Mouse (Mus musculus): ENCODE data around the gene Prkx. TPM values are rescaled to one million over a fixed set of nuclear protein-coding genes. Genes with fewer than 3 reads are reported as not detected.

Gene Prkx
- polyA plus RNA-seq, 1 experiment from 2014 or later = 10.3 TPM

DNA sequence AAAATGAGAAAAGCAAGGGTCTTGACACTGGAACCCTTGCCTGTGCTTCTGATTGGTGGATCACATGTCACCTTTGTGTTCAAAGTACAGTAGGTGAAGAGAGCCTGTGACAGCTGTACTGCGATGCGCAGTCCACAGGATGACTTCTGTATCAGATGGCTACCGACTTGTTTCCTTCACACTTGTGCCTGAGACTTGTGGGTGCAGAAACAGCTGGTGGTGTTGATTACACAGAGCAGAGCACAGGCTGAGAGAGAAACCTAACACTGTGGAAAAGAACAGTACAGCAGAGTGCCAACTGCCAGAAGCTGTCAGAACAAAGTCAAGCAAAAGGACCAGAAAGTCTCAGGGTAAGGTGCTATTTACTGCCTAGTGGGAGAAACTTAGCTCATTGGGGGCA is 7.4 kb downstream of the Prkx start:
- Histone ChIP-seq H3K27me3 (replicated peaks) (no peaks in the 10 kb centered on the region), H3K9ac (no peak overlapping the region), H3K4me3 (no peak overlapping the region), H3K27ac (replicated peaks) (no peak overlapping the region), H3K9me3 (no peaks in the 10 kb centered on the region), H3K4me1 (no peaks in the 10 kb centered on the region), H3K4me2 (no peak overlapping the region), H3K36me3 (peaks cover 5% of the 10 kb centered on the region; the same call in 1 of the 2 replicates)
- 60% methylated on average over 3 of the region's 3 CpGs for WGBS
- no peak for ATAC-seq (ENCODE audit: extremely low read depth, insufficient number of reproducible peaks, low FRiP score, low TSS enrichment)

DNA sequence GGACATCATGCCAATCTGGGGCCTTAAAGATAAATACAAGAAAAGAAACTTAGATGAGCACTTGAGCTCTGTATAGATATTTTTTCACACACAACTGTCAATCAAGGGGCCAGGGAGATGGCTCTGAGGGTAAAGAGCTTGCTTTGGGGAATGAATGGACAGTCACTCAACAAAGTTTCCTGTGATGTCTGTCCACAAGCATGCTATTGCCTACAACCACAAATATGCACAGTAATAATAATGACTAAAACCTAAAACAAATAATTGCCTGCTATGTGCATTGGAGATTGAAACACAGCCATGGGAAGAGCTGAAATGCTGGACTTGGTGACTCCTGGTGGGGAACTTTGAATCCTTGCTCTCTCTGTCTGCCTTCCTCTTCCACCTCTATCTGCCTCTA is 9.7 kb downstream of the Prkx start:
- Histone ChIP-seq H3K4me2 (no peak overlapping the region), H3K4me1 (no peaks in the 10 kb centered on the region), H3K9me3 (no peaks in the 10 kb centered on the region), H3K9ac (no peak overlapping the region), H3K27me3 (replicated peaks) (no peaks in the 10 kb centered on the region), H3K27ac (replicated peaks) (no peak overlapping the region), H3K4me3 (no peak overlapping the region), H3K36me3 (peaks cover 10% of the 10 kb centered on the region)
- no peak for ATAC-seq (ENCODE audit: extremely low read depth, insufficient number of reproducible peaks, low FRiP score, low TSS enrichment)

DNA sequence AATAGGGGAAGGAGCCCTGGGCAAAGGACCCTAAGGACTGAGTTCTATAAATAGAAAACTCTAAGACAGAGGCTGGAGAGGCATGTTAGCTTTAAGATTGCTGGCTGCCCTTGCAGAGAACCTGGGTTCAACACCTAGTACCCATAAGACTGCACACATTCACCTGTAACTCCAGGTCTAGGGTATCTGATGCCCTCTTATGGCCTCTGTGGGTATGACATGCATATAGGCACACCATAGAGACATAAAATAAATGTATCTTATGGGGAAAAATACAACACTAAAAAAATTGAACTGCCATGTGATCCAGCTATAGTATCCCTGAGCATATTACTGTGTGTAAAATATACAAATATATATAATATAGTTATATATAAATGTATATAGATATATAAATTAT is 18.3 kb downstream of the Prkx start:
- Histone ChIP-seq H3K9ac (no peak overlapping the region), H3K4me1 (no peaks in the 10 kb centered on the region), H3K27ac (replicated peaks) (no peak overlapping the region), H3K27me3 (replicated peaks) (no peaks in the 10 kb centered on the region), H3K4me3 (no peak overlapping the region), H3K36me3 (peaks cover 21% of the 10 kb centered on the region), H3K4me2 (no peak overlapping the region), H3K9me3 (no peaks in the 10 kb centered on the region)
- no peak for ATAC-seq (ENCODE audit: extremely low read depth, insufficient number of reproducible peaks, low FRiP score, low TSS enrichment)

DNA sequence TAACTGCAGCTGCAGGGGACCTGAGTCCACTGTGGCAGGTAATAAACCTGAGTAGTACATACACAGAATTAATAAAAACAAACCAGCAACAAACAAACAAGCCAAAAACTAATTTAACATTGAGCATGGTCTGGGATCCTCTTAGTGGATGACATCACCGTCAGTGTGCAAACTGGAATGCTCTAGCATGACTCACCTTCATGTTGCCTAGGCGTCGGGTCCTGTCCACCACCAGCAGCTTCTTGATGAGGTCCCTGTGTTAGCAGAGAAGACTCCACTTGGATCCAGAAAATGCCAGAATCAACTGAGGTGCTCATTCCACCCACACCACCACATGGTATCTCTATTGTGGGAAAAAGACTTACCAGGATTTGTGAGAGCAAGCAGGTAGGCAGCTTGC is 30.9 kb downstream of the Prkx start:
- no peak overlapping the region for H3K4me3 ChIP-seq
- H3K27ac ChIP-seq (replicated peaks) = no peak overlapping the region
- H3K9me3 ChIP-seq = no peaks in the 10 kb centered on the region
- no peaks in the 10 kb centered on the region for H3K4me1 ChIP-seq
- no peak overlapping the region for H3K9ac ChIP-seq
- peaks cover 38% of the 10 kb centered on the region for H3K36me3 ChIP-seq
- H3K4me2 ChIP-seq = no peak overlapping the region
- no peaks in the 10 kb centered on the region for H3K27me3 ChIP-seq (replicated peaks)
- whole genome bisulfite sequencing = 78% methylated on average over 3 of the region's 3 CpGs
- ATAC-seq (ENCODE audit: extremely low read depth, insufficient number of reproducible peaks, low FRiP score, low TSS enrichment) = no peak

DNA sequence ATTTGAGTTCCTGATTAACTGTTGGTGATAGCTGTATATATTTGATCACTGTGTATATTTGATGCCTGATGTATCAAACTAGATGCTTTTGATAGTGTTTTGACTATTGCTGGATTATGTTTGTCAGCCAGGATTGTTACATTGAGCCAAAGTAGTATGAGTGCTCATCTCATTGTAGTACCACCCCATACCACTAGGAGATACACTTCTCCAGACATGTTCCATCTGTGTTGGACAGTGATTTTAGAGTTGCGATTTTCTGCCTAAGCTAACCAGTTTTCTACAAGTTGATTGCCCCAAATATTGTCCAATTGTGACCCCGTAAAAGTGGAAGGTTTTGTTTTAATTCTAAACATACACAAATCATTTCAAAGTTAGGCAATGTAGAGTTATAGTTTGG is 51.8 kb downstream of the Prkx start:
- no peaks in the 10 kb centered on the region for H3K27me3 ChIP-seq (replicated peaks)
- H3K27ac ChIP-seq (replicated peaks) = no peak overlapping the region
- H3K4me2 ChIP-seq = no peak overlapping the region
- H3K36me3 ChIP-seq = no peaks in the 10 kb centered on the region
- no peaks in the 10 kb centered on the region for H3K4me1 ChIP-seq
- H3K9me3 ChIP-seq = no peaks in the 10 kb centered on the region
- WGBS = 51% methylated on average over 2 of the region's 2 CpGs
- H3K9ac ChIP-seq = no peak overlapping the region
- H3K4me3 ChIP-seq = no peak overlapping the region
- no peak for ATAC-seq (ENCODE audit: extremely low read depth, insufficient number of reproducible peaks, low FRiP score, low TSS enrichment)

DNA sequence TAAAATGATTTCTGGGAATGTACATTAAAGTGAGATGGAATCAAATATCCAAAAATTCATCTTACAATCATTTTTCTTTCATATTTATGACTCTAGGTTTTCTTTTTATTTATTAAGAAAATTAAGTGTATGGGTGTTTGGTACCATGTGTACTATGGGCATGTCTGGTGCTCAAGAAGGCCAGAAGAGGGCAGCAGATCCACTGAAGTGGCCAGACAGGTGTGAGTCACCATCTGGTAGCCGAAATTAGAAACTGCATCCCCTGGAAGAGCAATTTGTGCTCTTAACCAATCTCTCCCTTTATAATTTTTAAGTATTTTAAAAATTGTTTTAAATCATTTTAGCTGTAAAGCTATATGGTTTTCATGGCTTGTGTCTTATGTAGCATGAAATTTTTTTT is 54.7 kb downstream of the Prkx start:
- H3K9ac ChIP-seq = no peak overlapping the region
- no peaks in the 10 kb centered on the region for H3K27me3 ChIP-seq (replicated peaks)
- no peak for ATAC-seq (ENCODE audit: extremely low read depth, insufficient number of reproducible peaks, low FRiP score, low TSS enrichment)
- no peaks in the 10 kb centered on the region for H3K4me1 ChIP-seq
- no peaks in the 10 kb centered on the region for H3K9me3 ChIP-seq
- H3K4me3 ChIP-seq = no peak overlapping the region
- H3K4me2 ChIP-seq = no peak overlapping the region
- H3K36me3 ChIP-seq = no peaks in the 10 kb centered on the region
- H3K27ac ChIP-seq (replicated peaks) = no peak overlapping the region
- WGBS = 19% methylated on average over 1 of the region's 1 CpGs

DNA sequence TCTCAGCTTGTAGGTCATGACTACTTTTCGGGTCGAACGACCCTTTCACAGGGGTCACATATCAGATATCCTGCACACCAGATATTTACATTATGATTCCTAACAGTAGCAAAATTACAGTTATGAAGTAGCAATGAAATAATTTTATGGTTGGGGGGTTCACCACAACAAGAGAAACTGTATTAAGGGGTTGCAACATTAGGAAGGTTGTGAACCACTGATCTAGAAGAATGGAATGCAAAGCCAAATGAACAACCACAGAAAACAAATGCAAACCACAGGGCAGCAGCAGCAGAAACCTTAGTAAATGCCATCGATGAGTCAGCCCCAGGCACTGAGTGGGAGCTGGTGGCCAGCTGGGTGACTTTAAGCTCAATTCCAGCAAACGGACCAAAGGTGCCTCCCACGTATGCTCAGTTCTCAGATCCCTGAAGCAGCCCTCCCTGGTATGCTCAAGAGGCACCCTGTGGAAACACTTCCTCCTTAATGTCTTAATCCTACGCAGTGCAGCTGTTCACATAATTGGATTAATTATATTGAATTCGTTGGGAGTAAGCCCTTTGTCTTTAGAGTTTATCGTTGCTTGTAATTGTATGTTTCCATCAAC is 62.0 kb downstream of the Prkx start:
- no peak overlapping the region for H3K9ac ChIP-seq
- H3K36me3 ChIP-seq = no peaks in the 10 kb centered on the region
- no peaks in the 10 kb centered on the region for H3K4me1 ChIP-seq
- WGBS = 62% methylated on average over 9 of the region's 9 CpGs
- H3K4me2 ChIP-seq = no peak overlapping the region
- H3K4me3 ChIP-seq = no peak overlapping the region
- H3K27ac ChIP-seq (replicated peaks) = no peak overlapping the region
- H3K9me3 ChIP-seq = no peaks in the 10 kb centered on the region
- H3K27me3 ChIP-seq (replicated peaks) = no peaks in the 10 kb centered on the region
- no peak for ATAC-seq (ENCODE audit: extremely low read depth, insufficient number of reproducible peaks, low FRiP score, low TSS enrichment)

DNA sequence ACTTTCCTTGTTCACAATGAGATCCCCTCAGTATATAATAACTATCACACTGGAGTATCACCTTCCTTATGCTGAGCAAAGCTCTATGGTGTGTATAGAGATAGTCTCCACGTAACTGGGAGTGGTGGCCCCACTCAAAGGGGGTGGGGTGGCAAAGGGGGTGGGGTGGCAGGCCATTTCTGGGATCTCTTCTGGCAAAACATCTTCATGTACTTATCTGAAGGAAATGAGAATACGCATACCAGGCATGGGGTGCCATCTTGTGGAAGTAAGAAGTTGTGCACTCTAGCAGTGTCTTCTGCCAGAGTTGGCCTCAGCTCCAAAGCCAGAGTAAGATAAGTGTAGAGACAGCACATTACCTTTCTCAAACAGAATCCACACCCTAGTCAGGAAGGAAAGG is 75.8 kb downstream of the Prkx start:
- H3K9me3 ChIP-seq = no peaks in the 10 kb centered on the region
- no peaks in the 10 kb centered on the region for H3K36me3 ChIP-seq
- ATAC-seq (ENCODE audit: extremely low read depth, insufficient number of reproducible peaks, low FRiP score, low TSS enrichment) = no peak
- H3K4me3 ChIP-seq = no peak overlapping the region
- no peaks in the 10 kb centered on the region for H3K4me1 ChIP-seq
- H3K27ac ChIP-seq (replicated peaks) = no peak overlapping the region
- no peak overlapping the region for H3K4me2 ChIP-seq
- WGBS = 7% methylated on average over 2 of the region's 2 CpGs
- H3K9ac ChIP-seq = no peak overlapping the region
- no peaks in the 10 kb centered on the region for H3K27me3 ChIP-seq (replicated peaks)

Other genes with a start within 250 kb of the Prkx start
- not detected in 2 replicates for gene Pbsn, start 57.3 kb upstream of the Prkx start, polyA plus RNA-seq (2015; fragmentation: Nextera tagmentation; extraction: Ambion mirVana)
- gene Gm14744, start 68.5 kb upstream of the Prkx start, polyA plus RNA-seq (2015; fragmentation: Nextera tagmentation; extraction: Ambion mirVana) = not detected in 2 replicates
- gene 5430402E10Rik, start 128.8 kb upstream of the Prkx start, polyA plus RNA-seq (2015; fragmentation: Nextera tagmentation; extraction: Ambion mirVana) = not detected in 2 replicates

Data from heart, embryonic 13.5 days (tissue).